Mouse (Mus musculus) heart, adult 2 months (tissue): ENCODE measurements at regions not wholly inside any gene's neighbourhood (a gene's known extent, or its start where the extent isn't known, plus 50 kb on each side); places are given as distances from the start of the nearest gene placed in this dataset.

ENCODE experiments used
- DNase-seq, 2 experiments: peaks; one replicate each; pipeline ENCODE4 v3.0.0; 2021
- H3K27ac ChIP-seq: fragments of 200-600 bp; 2 replicates; pipeline ENCODE4 v1.8.1; 2022
- H3K27me3 ChIP-seq: fragments of 200-500 bp; 2 replicates; pipeline ENCODE4 v1.6.1; 2012; ENCODE audit warnings: mild to moderate bottlenecking, low read length, inconsistent platforms, mixed read lengths; ENCODE audit not compliant: control insufficient read depth, insufficient read depth
- H3K36me3 ChIP-seq: fragments of 200-500 bp; 2 replicates; pipeline ENCODE4 v1.6.1; 2012; ENCODE audit warnings: low read length, inconsistent platforms; ENCODE audit not compliant: control insufficient read depth, insufficient read depth
- H3K4me1 ChIP-seq: fragments of 200-500 bp; 2 replicates; pipeline ENCODE4 v1.6.1; 2011; ENCODE audit warnings: low read length; ENCODE audit not compliant: control insufficient read depth, insufficient read depth
- H3K4me3 ChIP-seq: fragments of 200-600 bp; 2 replicates; pipeline ENCODE4 v1.8.1; 2022
- H3K79me2 ChIP-seq: fragments of 200-500 bp; replicated peaks from 2 replicates; pipeline ENCODE4 v1.6.1; 2012; ENCODE audit warnings: mild to moderate bottlenecking, inconsistent platforms, low read length, moderate library complexity, mixed read lengths; ENCODE audit not compliant: control insufficient read depth, insufficient read depth
- H3K9ac ChIP-seq: fragments of 200-500 bp; 2 replicates; pipeline ENCODE4 v1.6.1; 2012; ENCODE audit warnings: low read depth, mild to moderate bottlenecking, control low read depth, inconsistent platforms, low read length, mixed read lengths
- CTCF ChIP-seq: fragments of 200-600 bp; IDR thresholded peaks from 2 replicates; pipeline ENCODE4 v1.8.1; 2022; ENCODE audit warnings: antibody characterized with exemption, mild to moderate bottlenecking, moderate library complexity
- EP300 ChIP-seq: fragments of 200-500 bp; IDR thresholded peaks from 2 replicates; pipeline ENCODE4 v1.6.1; 2011; ENCODE audit warnings: low read depth, low read length, control low read depth; ENCODE audit not compliant: insufficient read depth
- POLR2A ChIP-seq: fragments of 200-500 bp; IDR thresholded peaks from 2 replicates; pipeline ENCODE4 v1.6.1; 2011; ENCODE audit warnings: mild to moderate bottlenecking, low read depth, low read length, control low read depth; ENCODE audit not compliant: insufficient read depth
- WGBS: fragments of 180-500 bp; shearing (Covaris S2); methylation state at CpG from one replicate; pipeline ENCODE4 v1.1.7; 2018; 5-methylcytosine and 5-hydroxymethylcytosine counted together
- intact Hi-C: fragments of 180-260 bp; cut with DNase I; formaldehyde crosslinking; loops from one replicate; pipeline ENCODE4 v1.15.1; 2025

- no peak for TF ChIP-seq EP300
- no peak for TF ChIP-seq POLR2A
- no peak for TF ChIP-seq CTCF
- Histone ChIP-seq H3K36me3 (no peaks in the 10 kb centered on the region), H3K79me2 (no peaks in the 10 kb centered on the region), H3K4me1 (no peaks in the 10 kb centered on the region), H3K9ac (no peak overlapping the region), H3K27ac (no peak overlapping the region), H3K27me3 (no peaks in the 10 kb centered on the region), H3K4me3 (no peak overlapping the region)
- intact Hi-C loops = no loop called here
- WGBS = 79% methylated on average over 1 of the region's 1 CpGs
- no peak for DNase-seq
Observed at GRCm38 (mm10) chr19:26308477-26309135, 296.2 kb upstream of the Smarca2 start.

DNA sequence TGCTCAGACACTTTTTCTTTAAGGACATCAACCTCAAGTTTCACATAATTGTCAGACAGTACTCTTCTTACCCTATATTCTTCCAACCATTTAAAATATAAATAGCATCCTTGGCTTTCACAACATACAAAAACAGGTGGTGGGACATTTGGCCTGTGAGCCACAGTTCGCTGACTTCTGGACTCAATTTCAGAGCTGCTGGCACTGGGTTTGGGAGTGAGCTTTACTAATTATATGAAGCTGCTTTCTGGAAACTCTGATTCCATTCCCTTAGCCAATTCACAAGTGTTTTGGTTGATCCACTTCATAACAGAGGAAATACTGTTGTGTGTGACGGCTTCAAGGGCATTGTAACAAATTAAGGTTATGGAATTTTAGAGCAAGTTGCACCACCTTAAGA is 285.9 kb upstream of the Smarca2 start:
- no peaks in the 10 kb centered on the region for H3K79me2 ChIP-seq
- no peaks in the 10 kb centered on the region for H3K36me3 ChIP-seq
- intact Hi-C loops = no loop called here
- no peak overlapping the region for H3K9ac ChIP-seq
- no peak overlapping the region for H3K27ac ChIP-seq
- DNase-seq = no peak
- H3K27me3 ChIP-seq = no peaks in the 10 kb centered on the region
- H3K4me1 ChIP-seq = no peaks in the 10 kb centered on the region
- WGBS = 76% methylated on average over 2 of the region's 2 CpGs
- TF ChIP-seq POLR2A = no peak
- no peak for TF ChIP-seq EP300
- TF ChIP-seq CTCF = no peak
- H3K4me3 ChIP-seq = no peak overlapping the region

DNA sequence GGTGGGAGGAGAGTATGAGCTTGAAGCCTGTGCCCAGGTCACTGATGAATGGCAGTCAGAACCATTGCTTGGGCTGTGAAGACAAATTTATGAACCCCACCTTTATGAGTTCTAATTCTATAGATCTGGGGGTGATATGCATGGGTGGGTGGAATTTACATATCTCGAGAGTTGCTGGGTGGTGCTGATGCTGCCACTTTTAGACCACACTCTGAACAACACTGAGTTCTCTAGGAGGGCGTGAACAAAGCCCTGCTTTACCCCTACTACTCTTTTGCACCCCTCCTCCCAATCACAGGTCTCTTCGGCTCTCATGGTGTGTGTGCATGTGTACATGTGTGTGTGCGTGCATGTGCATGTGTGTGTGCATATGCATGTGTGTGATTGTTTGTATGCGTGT is 281.2 kb upstream of the Smarca2 start:
- Histone ChIP-seq H3K27me3 (no peaks in the 10 kb centered on the region), H3K36me3 (no peaks in the 10 kb centered on the region), H3K79me2 (no peaks in the 10 kb centered on the region), H3K27ac (no peak overlapping the region), H3K9ac (no peak overlapping the region), H3K4me1 (no peaks in the 10 kb centered on the region), H3K4me3 (no peak overlapping the region)
- 78% methylated on average over 5 of the region's 5 CpGs for WGBS
- DNase-seq = no peak
- intact Hi-C loops = no loop called here
- TF ChIP-seq EP300 (no peak), CTCF (no peak), POLR2A (no peak)

DNA sequence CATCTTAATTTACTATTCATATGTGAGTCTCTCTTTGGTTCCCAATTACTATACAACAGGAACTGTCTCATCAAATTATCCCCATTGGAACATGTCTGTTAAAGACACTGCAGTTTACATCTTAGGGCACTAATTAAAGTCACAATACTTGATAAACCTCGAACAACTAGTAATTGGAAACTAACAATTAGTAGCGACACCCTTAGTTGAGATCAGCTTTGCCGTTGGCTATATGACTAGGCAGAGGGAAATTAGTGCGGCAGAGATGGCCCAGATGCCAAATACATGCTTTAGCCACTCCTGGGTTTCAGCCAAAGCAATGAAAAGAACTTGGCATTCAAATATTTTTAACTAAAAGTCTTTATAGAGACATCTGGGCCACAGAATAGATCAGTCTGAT is 265.7 kb upstream of the Smarca2 start:
- no peak overlapping the region for H3K9ac ChIP-seq
- 85% methylated on average over 4 of the region's 4 CpGs for WGBS
- no peaks in the 10 kb centered on the region for H3K4me1 ChIP-seq
- no peaks in the 10 kb centered on the region for H3K36me3 ChIP-seq
- intact Hi-C loops = no loop called here
- no peak overlapping the region for H3K27ac ChIP-seq
- H3K27me3 ChIP-seq = no peaks in the 10 kb centered on the region
- DNase-seq = no peak
- no peak overlapping the region for H3K4me3 ChIP-seq
- no peaks in the 10 kb centered on the region for H3K79me2 ChIP-seq
- TF ChIP-seq POLR2A (no peak), EP300 (no peak), CTCF (no peak)

- Histone ChIP-seq H3K4me1 (no peaks in the 10 kb centered on the region), H3K9ac (no peak overlapping the region), H3K4me3 (no peak overlapping the region), H3K79me2 (no peaks in the 10 kb centered on the region), H3K27ac (no peak overlapping the region), H3K27me3 (no peaks in the 10 kb centered on the region), H3K36me3 (no peaks in the 10 kb centered on the region)
- DNase-seq = no peak
- no peak for TF ChIP-seq EP300
- no peak for TF ChIP-seq POLR2A
- no peak for TF ChIP-seq CTCF
- 48% methylated on average over 3 of the region's 3 CpGs for WGBS
- intact Hi-C loops = no loop called here
Observed at GRCm38 (mm10) chr19:26340155-26340554, 264.7 kb upstream of the Smarca2 start.

- Histone ChIP-seq H3K9ac (no peak overlapping the region), H3K27me3 (no peaks in the 10 kb centered on the region), H3K4me3 (no peak overlapping the region), H3K36me3 (no peaks in the 10 kb centered on the region), H3K4me1 (no peaks in the 10 kb centered on the region), H3K27ac (no peak overlapping the region), H3K79me2 (no peaks in the 10 kb centered on the region)
- intact Hi-C loops = no loop called here
- DNase-seq = no peak
- no peak for TF ChIP-seq POLR2A
- TF ChIP-seq EP300 = no peak
- no peak for TF ChIP-seq CTCF
- 65% methylated on average over 7 of the region's 7 CpGs for WGBS
Observed at GRCm38 (mm10) chr19:26355054-26355453, 249.8 kb upstream of the Smarca2 start.
